Mouse (Mus musculus): Measurements from ENCODE around the gene Pik3r3. TPM values are rescaled to one million over a fixed set of nuclear protein-coding genes. Genes with fewer than 3 reads are reported as not detected.

Pik3r3 gene
- total and polyA plus RNA-seq, 3 experiments, result 14.6 to 24.4 (median 16.2) TPM

Other genes starting within 250 kb of the Pik3r3 start
- gene Faah, start 203.7 kb upstream of the Pik3r3 start, total RNA-seq (2021), result 1 to 10 TPM; 3.7 to 4.8 TPM
- 4.7 and 8.0 TPM in 2 replicates for gene Faah, start 203.7 kb upstream of the Pik3r3 start, polyA plus RNA-seq (2012; rRNA removed)
- gene Nsun4, start 167.7 kb upstream of the Pik3r3 start, total RNA-seq (2021), result 10 to 100 TPM; 24.4 to 32.7 TPM
- 7.7 and 10.3 TPM in 2 replicates for gene Nsun4, start 167.7 kb upstream of the Pik3r3 start, polyA plus RNA-seq (2012; rRNA removed)
- gene Uqcrh, start 146.5 kb upstream of the Pik3r3 start, total RNA-seq (2021), result 100 to 1,000 TPM; 439 to 769 TPM
- 33.6 and 37.9 TPM in 2 replicates for gene Uqcrh, start 146.5 kb upstream of the Pik3r3 start, polyA plus RNA-seq (2012; rRNA removed)
- 10 to 100 TPM; 63.3 to 71.4 TPM for gene Lrrc41, start 146.3 kb upstream of the Pik3r3 start, total RNA-seq (2021)
- 119 and 160 TPM in 2 replicates for gene Lrrc41, start 146.3 kb upstream of the Pik3r3 start, polyA plus RNA-seq (2012; rRNA removed)
- gene Rad54l, start 97.9 kb upstream of the Pik3r3 start, total RNA-seq (2021), result under 1 TPM; 0.58 to 0.62 TPM
- gene Rad54l, start 97.9 kb upstream of the Pik3r3 start, polyA plus RNA-seq (2012; rRNA removed), result 0.45 and 0.46 TPM in 2 replicates
- gene Pomgnt1, start 97.8 kb upstream of the Pik3r3 start, total RNA-seq (2021), result 10 to 100 TPM; 48.1 to 70.5 TPM
- gene Pomgnt1, start 97.8 kb upstream of the Pik3r3 start, polyA plus RNA-seq (2012; rRNA removed), result 28.0 and 34.9 TPM in 2 replicates
- 10 to 100 TPM in 1 of 2 experiments, 1 to 10 TPM in 1; 5.2 to 16.2 TPM for gene Lurap1, start 70.3 kb upstream of the Pik3r3 start, total RNA-seq (2021)
- gene Lurap1, start 70.3 kb upstream of the Pik3r3 start, polyA plus RNA-seq (2012; rRNA removed), result 1.8 and 2.5 TPM in 2 replicates
- gene Tspan1, start 54.0 kb upstream of the Pik3r3 start, total RNA-seq (2021), result not detected
- gene Tspan1, start 54.0 kb upstream of the Pik3r3 start, polyA plus RNA-seq (2012; rRNA removed), result not detected in 2 replicates
- not detected for gene 1700042G07Rik, start 48.2 kb upstream of the Pik3r3 start, total RNA-seq (2021)
- not detected in 2 replicates for gene 1700042G07Rik, start 48.2 kb upstream of the Pik3r3 start, polyA plus RNA-seq (2012; rRNA removed)
- under 1 TPM in 1 of 2 experiments, not detected in 1; 0.52 TPM for gene Gm49337, start 48.2 kb upstream of the Pik3r3 start, total RNA-seq (2021)
- gene Gm49337, start 48.2 kb upstream of the Pik3r3 start, polyA plus RNA-seq (2012; rRNA removed), result not detected in 2 replicates
- gene Mast2, start 242.6 kb downstream of the Pik3r3 start, total RNA-seq (2021), result 10 to 100 TPM; 39.5 to 45.9 TPM
- gene Mast2, start 242.6 kb downstream of the Pik3r3 start, polyA plus RNA-seq (2012; rRNA removed), result 88.7 and 94.1 TPM in 2 replicates

Measured in adrenal gland, adult 2 months (tissue).